11 mouse cellular contexts compared by ENCODE assay signal in the genomic region with DNA sequence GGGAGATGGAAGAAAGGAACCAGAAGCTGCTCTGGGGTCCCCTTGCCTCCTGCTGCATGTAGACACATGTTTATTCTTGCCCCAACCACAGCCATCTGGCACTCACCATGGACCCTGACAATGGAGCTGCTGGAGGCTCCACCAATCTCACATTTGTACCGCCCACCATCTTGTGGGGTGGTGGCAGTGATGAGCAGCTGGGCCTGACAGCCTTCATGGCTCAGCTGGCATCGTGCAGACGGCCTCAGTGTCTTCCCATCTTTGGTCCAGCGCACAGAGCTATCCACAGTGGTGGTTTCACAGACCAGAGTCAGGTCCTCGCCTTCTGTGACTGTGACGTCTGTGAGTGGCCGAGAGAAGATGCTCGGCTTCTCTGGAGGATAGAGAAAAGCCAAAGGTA.
"Had no signal": no experiment of that assay in that cellular context is flagged by ENCODE, and none has a peak within 500 bp of the region (broad histone marks: within the 10 kb centered on the region; RNA-seq: fewer than 3 reads in every experiment).

No protein-coding gene starts in this region.

- H3K9me3 ChIP-seq: limb, embryonic 12.5 days; liver, embryonic 13.5 days; lung, embryonic 15.5 days; neural tube, embryonic 12.5 days had no signal

- ATAC-seq: liver, postnatal 0 days; midbrain, embryonic 13.5 days had no signal

- H3K36me3 ChIP-seq: limb, embryonic 12.5 days; liver, embryonic 13.5 days; lung, embryonic 15.5 days; midbrain, embryonic 13.5 days; neural tube, embryonic 12.5 days had no signal

- DNase-seq: kidney, adult 2 months; kidney, postnatal 25 days; liver; liver, embryonic 13.5 days; liver, postnatal 0 days; right cerebral cortex, postnatal 25 days; thymus, postnatal 4 days had no signal

- H3K27ac ChIP-seq: limb, embryonic 12.5 days; liver, embryonic 13.5 days; lung, embryonic 15.5 days; midbrain, embryonic 13.5 days; neural tube, embryonic 12.5 days had no signal

- H3K4me2 ChIP-seq: limb, embryonic 12.5 days; liver, embryonic 13.5 days; lung, embryonic 15.5 days; midbrain, embryonic 13.5 days; neural tube, embryonic 12.5 days had no signal

- H3K4me3 ChIP-seq: limb, embryonic 12.5 days; liver, embryonic 13.5 days; lung, embryonic 15.5 days; midbrain, embryonic 13.5 days; neural tube, embryonic 12.5 days had no signal

- H3K27me3 ChIP-seq: limb, embryonic 12.5 days; lung, embryonic 15.5 days; midbrain, embryonic 13.5 days; neural tube, embryonic 12.5 days had no signal

- H3K9ac ChIP-seq: limb, embryonic 12.5 days; liver, embryonic 13.5 days; liver, postnatal 0 days; lung, embryonic 15.5 days; midbrain, embryonic 13.5 days; neural tube, embryonic 12.5 days had no signal

- H3K4me1 ChIP-seq: limb, embryonic 12.5 days; liver, embryonic 13.5 days; lung, embryonic 15.5 days; neural tube, embryonic 12.5 days had no signal
